Mouse (Mus musculus) mature B cell (primary cell): Measurements from ENCODE around the gene Pfn5.
"Not testable (repeated sequence)": the region's sequence is repeated elsewhere in the genome, so short reads cannot be mapped to it uniquely, and the experiment has no call there.

Source experiments
- in situ Hi-C: fragments of 300-500 bp; cut with MboI; formaldehyde crosslinking; loops from 2 replicates; pipeline ENCODE4 v1.14.3; 2019

The Pfn5 gene

DNA sequence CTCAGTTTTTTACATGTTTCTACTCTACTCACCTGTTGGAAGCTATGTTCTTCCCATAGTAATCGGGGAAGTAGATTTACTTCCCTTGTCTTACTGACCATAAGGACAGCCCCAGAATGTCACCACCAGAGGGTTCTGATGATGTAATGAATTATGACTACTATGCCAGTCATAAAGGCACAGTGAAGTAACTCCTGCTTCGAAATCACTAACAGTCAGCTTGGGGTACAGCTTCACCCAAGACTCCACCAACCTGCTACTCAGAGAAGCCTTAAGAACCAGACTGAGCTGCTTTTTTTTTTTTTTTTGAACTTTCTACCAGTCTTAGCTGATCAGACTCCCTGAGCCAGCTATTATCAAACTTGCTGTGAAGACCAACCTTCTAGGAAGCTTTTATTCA is at the start of gene Pfn5, which contains the start of gene Asb12:
Gene Pfn5 (plus strand): TSS at position 218 of the 400 bp plus-strand sequence.
Gene Asb12 (minus strand): TSS at position 101 of the 400 bp plus-strand sequence.
- in situ Hi-C loops, result no loop called here

- in situ Hi-C loops, result no loop called here
Measured at GRCm38 (mm10) chrX:95523883-95524282, 34.0 kb upstream of the Pfn5 start.

DNA sequence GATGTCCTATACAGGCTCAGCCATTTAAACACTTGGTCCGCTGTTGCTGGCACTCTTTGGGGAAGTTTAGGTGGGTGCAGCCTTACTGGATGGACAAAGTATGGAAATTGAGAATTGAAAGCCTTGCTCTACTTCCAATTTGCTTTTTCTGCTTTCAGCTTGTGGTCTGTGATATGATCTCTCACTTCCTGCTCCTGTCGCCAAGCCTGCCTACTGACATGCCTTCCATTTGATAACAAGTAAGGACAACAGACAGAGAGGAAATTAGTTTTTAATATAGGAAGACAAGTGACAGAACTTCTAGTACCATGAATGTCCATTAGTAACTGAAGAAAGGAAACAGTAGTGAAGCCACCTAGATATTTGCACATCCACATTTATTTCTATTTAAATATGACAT is 32.7 kb upstream of the Pfn5 start:
- in situ Hi-C loops, result no loop called here

- in situ Hi-C loops, result not testable (repeated sequence)
Measured at GRCm38 (mm10) chrX:95535493-95535892, 22.4 kb upstream of the Pfn5 start.

DNA sequence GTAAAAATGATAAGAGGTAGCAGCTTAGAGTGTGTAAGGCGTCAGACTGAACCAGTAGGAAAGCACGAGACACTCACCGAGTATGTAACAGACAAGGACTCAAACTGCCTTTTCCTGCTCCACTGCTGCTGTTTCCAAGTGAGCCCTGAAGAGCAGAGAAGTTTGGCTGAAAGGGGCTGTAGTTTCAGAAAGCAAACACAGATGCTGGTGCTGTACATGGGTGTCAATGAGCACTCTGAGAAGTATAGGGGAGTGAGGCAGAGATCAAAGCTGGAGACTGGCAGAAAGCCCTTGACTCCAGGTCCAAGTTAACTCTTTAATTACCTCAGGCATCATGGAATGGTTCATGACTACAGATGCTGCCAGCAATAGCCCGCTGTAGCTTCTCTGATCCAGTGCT is 3.6 kb upstream of the Pfn5 start:
- in situ Hi-C loops, result no loop called here

DNA sequence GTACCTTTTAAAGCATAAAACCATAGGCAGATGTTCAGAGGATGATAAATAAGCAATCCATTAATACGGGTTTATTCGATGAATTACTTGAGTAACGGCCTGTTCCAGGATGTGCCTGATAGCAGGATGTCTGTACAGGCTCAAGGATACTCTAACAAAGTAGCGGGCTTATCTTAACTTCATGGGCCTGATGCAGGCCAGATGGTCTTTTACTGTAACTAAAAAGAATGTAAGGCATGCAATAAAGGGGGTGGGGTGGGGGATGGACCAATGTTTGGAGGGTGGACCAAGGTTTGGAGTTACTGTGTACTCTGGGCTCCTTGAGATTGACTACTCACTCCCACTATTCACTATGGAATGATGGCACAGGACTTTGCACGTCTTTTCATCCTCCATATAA is 42.7 kb downstream of the Pfn5 start:
- in situ Hi-C loops, result no loop called here
